Mouse (Mus musculus) layer of hippocampus, adult 2 months (tissue): ENCODE measurements around the gene Myzap. TPM values are rescaled to one million over a fixed set of nuclear protein-coding genes. Genes with fewer than 3 reads are reported as not detected.
A peak's percentile ranks its signal among the peaks of the same experiment; 100 is the strongest.
"Not testable (repeated sequence)": the region's sequence is repeated elsewhere in the genome, so short reads cannot be mapped to it uniquely, and the experiment has no call there.

Experiments
- DNase-seq, 2 experiments: peaks; one replicate each; pipeline ENCODE4 v3.0.0; 2022; ENCODE audit warnings: low spot score in 2 of 2
- H3K27ac ChIP-seq: fragments of 200-600 bp; 2 replicates; pipeline ENCODE4 v1.8.1; 2022
- H3K4me3 ChIP-seq: fragments of 200-600 bp; 2 replicates; pipeline ENCODE4 v1.8.1; 2022; ENCODE audit warnings: mild to moderate bottlenecking
- CTCF ChIP-seq: fragments of 200-600 bp; conservative IDR thresholded peaks from 2 replicates; pipeline ENCODE4 v1.8.1; 2022; ENCODE audit warnings: antibody characterized with exemption, mild to moderate bottlenecking, moderate library complexity
- total RNA-seq, 2 experiments: library from RNA; stranded (reverse); gene quantifications; 2 replicates each; pipeline ENCODE4 v1.2.3; 2021

Myzap gene
- total RNA-seq, 2 experiments from 2014 or later = 1.1 to 1.9 TPM

- Histone ChIP-seq H3K27ac (no peak overlapping the region), H3K4me3 (no peak overlapping the region)
- TF ChIP-seq CTCF = no peak
- DNase-seq = no peak
Observed at GRCm38 (mm10) chr9:71513566-71513965, 78.6 kb downstream of the Myzap start.

- Histone ChIP-seq H3K27ac (no peak overlapping the region), H3K4me3 (no peak overlapping the region)
- no peak for DNase-seq
- no peak for TF ChIP-seq CTCF
Observed at GRCm38 (mm10) chr9:71512899-71513298, 79.3 kb downstream of the Myzap start.

GRCm38 (mm10) chr9:71498391-71499182, 93.6 kb downstream of the Myzap start:
- Histone ChIP-seq H3K4me3 (no peak overlapping the region), H3K27ac (no peak overlapping the region)
- DNase-seq = peak in 1 of 2 experiments; percentile 5
- no peak for TF ChIP-seq CTCF

GRCm38 (mm10) chr9:71496637-71497036, 95.5 kb downstream of the Myzap start:
- TF ChIP-seq CTCF = no peak
- H3K27ac ChIP-seq = no peak overlapping the region
- DNase-seq = no peak
- H3K4me3 ChIP-seq = no peak overlapping the region

- no peak for TF ChIP-seq CTCF
- no peak for DNase-seq
- H3K27ac ChIP-seq = no peak overlapping the region
- no peak overlapping the region for H3K4me3 ChIP-seq
Observed at GRCm38 (mm10) chr9:71493771-71494170, 98.4 kb downstream of the Myzap start.

GRCm38 (mm10) chr9:71492296-71493025, 99.7 kb downstream of the Myzap start:
- no peak for DNase-seq
- no peak overlapping the region for H3K4me3 ChIP-seq
- no peak overlapping the region for H3K27ac ChIP-seq
- TF ChIP-seq CTCF = no peak

- TF ChIP-seq CTCF = no peak
- DNase-seq = no peak
- no peak overlapping the region for H3K27ac ChIP-seq
- H3K4me3 ChIP-seq = no peak overlapping the region
Observed at GRCm38 (mm10) chr9:71490076-71490475, 102.1 kb downstream of the Myzap start.

- TF ChIP-seq CTCF = no peak
- Histone ChIP-seq H3K4me3 (peak overlapping the region; percentile 82), H3K27ac (peak overlapping the region; percentile 98)
- no peak for DNase-seq
Observed at GRCm38 (mm10) chr9:71486127-71486526, 106.0 kb downstream of the Myzap start.

GRCm38 (mm10) chr9:71485475-71486094, 106.6 kb downstream of the Myzap start, which contains the start of gene Polr2m:
Polr2m (minus strand) TSS chr9:71485935.
- Histone ChIP-seq H3K27ac (peak within 1 kb of the TSS; percentile 98), H3K4me3 (peak within 1 kb of the TSS; percentile 82)
- no peak for TF ChIP-seq CTCF
- DNase-seq = peak; percentile 94 to 96

- no peak for DNase-seq
- Histone ChIP-seq H3K27ac (peak overlapping the region; percentile 98), H3K4me3 (peak overlapping the region; percentile 82)
- TF ChIP-seq CTCF = no peak
Observed at GRCm38 (mm10) chr9:71484871-71485474, 107.2 kb downstream of the Myzap start.

- DNase-seq, H3K4me3 ChIP-seq, H3K27ac ChIP-seq: not testable (repeated sequence)
Observed at GRCm38 (mm10) chr9:71483872-71484271, 108.3 kb downstream of the Myzap start.

- Histone ChIP-seq H3K27ac (no peak overlapping the region), H3K4me3 (no peak overlapping the region)
- DNase-seq = no peak
- no peak for TF ChIP-seq CTCF
Observed at GRCm38 (mm10) chr9:71480305-71480704, 111.9 kb downstream of the Myzap start.

GRCm38 (mm10) chr9:71479413-71479812, 112.7 kb downstream of the Myzap start:
- H3K4me3 ChIP-seq = no peak overlapping the region
- no peak overlapping the region for H3K27ac ChIP-seq
- no peak for TF ChIP-seq CTCF
- DNase-seq = no peak
